Mouse (Mus musculus) T-cell, adult 2 months (primary cell): Measurements from ENCODE around the gene Pla2g7.
"Not testable (repeated sequence)": the region's sequence is repeated elsewhere in the genome, so short reads cannot be mapped to it uniquely, and the experiment has no call there.

Experiments used
- DNase-seq: peaks from one replicate; pipeline ENCODE4 v3.0.0; 2022; ENCODE audit warnings: low spot score

Pla2g7 gene

DNA sequence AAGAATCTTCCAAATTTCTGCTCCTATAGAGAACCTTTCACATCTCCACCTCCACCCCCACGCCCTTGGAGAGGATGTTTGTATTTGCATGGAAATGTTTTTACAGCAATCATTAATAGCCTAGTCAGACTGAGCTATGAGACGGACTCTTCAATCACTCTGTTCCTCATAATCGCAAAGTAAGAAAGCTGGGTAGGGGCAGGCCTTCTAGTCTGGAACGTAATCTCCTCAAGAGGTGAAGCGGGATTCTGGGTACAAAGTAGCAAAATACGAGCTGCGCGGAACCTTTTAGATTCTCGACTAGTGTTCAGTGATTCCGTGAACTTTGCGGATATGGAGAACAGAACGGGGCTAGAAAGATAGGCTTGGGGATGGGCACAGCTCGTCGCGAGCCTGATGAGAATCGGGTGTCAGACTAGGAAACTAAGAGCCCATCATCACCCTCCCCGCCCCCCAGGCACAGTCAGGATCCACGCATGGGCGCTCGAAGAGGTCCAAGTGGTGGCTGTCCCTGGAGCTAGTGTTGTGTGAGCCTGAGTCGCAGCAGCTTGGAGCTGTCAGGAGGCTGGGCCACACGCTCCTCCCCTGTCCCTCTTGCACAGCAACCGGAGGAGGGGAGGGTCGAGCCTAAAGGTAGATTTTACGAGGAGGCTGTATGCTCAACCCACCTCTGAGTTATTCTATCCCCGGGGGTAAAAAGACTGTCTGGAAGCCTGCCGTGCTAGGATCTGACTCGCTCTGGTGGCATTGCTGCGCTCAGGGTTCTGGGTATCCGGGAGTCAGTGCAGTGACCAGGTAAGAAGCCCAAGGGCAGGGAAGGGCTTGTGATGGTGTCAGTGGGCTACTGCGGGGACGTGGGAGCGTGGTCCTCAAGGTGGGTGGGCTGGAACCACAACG is at the start of gene Pla2g7:
Pla2g7 (plus strand) TSS at position 107 of the 897 bp plus-strand sequence.
- DNase-seq: no peak

GRCm38 (mm10) chr17:43518644-43519409 is 49.1 kb upstream of the Pla2g7 start:
- DNase-seq: no peak

- DNase-seq: no peak
Observed at GRCm38 (mm10) chr17:43520166-43520565, 47.7 kb upstream of the Pla2g7 start.

DNA sequence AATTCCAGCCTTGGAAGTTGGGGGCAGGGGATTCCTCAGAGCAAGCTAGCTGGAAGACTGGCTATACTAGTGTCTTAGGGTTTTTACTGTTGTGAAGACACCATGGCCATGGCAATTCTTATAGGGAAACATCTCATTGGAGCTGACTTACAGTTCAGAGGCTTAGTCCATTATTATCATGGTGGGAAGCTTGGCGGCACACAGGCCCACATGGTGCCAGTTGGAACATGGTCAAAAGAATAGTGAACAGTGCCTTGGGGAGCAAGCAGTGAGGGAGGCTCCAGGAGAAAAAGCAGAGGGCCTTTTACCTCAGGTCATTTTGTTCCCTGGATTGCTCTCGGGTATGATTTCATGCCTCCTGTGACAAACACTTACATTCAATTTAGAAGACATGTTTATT is 37.4 kb upstream of the Pla2g7 start:
- no peak for DNase-seq

DNA sequence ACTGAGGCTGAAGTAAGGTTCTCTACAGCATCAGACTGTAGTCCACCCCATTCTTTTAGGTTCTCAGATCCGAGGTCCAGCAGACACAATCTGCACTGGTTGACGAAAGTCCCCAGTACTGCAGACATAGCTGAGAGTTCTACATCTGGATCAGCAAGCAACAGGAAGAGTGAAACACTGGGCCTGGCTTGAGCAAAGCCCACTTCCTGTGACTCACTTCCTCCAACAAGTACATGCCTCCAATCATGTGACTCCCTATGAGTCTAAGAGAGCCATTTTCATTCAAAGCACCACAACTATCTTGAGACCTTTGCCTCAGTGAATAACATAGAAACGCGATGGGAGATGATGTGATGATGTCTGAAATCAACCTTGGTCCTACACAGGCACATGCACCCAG is 36.7 kb upstream of the Pla2g7 start:
- no peak for DNase-seq

- DNase-seq: no peak
Observed at GRCm38 (mm10) chr17:43534362-43535222, 33.3 kb upstream of the Pla2g7 start.

DNA sequence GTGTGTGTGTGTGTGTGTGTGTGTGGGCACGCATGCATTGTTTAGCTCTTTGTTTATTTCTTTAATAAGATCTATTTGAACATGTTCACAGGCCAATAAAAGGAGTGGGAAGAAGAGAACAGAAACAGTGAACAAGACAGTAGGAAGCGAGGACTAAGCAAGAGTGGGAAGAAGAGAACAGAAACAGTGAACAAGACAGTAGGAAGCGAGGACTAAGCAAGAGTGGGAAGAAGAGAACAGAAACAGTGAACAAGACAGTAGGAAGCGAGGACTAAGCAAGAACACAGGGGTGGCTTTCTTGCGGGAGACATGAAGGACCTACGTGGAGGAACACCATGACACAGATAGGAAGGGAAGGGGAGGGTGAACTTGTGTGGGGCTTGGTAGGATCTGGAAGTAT is 31.1 kb upstream of the Pla2g7 start:
- DNase-seq: not testable (repeated sequence)

- no peak for DNase-seq
Observed at GRCm38 (mm10) chr17:43538767-43539166, 29.1 kb upstream of the Pla2g7 start.

GRCm38 (mm10) chr17:43543539-43543938 is 24.4 kb upstream of the Pla2g7 start, which contains the start of gene Ankrd66:
Gene Ankrd66, minus strand, starts transcription at chr17:43543639.
- DNase-seq: no peak

GRCm38 (mm10) chr17:43544040-43544439 is 23.9 kb upstream of the Pla2g7 start:
- DNase-seq: no peak

DNA sequence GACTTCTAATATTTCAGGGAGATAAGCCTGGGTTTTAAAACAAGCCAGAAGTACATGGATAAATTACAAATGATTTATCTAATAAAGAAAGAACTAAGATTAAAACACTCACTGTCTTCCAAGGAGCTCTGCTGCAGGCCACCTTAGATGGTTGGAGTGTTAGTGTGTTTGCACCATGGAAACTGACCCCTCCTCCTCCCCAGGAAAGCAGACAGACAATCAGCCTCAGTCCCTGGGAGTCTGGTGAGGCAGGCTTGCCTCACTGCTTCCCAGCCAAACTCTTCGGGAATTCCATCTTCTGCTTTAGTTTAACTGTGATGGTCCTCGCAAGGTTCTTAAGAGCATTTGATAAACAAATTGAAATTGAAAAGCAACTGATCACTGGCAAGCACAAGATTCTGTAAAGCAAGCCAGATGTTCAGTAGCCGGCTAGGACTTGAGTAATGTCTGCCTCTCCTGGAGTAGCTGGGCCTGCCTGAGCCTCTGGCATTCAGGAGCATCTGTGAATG is 16.7 kb upstream of the Pla2g7 start:
- DNase-seq: no peak

GRCm38 (mm10) chr17:43554516-43555403 is 13.1 kb upstream of the Pla2g7 start:
- DNase-seq: no peak

GRCm38 (mm10) chr17:43557104-43557503 is 10.8 kb upstream of the Pla2g7 start:
- DNase-seq: no peak

DNA sequence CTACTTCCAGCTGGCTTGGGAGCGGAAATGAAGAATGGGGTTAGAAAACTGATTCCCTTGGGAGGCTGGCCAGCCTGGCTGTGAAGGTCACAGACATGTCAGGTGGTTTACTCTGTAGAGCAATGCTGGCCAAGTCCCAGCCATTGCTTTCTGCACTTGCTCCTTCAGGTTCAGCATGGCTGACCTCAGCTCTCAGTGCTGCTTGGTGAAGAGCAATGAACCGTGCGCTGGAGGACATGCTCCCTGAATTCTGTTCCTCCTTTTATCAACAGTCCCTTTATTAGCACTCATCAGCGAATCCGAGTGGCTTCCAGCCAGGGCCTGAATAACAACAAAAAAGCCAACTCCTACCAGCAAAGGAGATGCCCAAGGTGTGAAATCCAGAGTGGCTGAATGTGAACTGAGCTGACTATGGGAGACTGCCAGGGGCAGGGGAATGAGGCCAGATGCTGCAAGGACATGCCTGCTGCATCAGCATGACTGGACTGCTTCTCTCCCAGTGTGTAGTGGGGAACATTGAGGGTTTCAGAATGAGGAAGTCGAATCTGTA is 10.3 kb upstream of the Pla2g7 start:
- no peak for DNase-seq

DNA sequence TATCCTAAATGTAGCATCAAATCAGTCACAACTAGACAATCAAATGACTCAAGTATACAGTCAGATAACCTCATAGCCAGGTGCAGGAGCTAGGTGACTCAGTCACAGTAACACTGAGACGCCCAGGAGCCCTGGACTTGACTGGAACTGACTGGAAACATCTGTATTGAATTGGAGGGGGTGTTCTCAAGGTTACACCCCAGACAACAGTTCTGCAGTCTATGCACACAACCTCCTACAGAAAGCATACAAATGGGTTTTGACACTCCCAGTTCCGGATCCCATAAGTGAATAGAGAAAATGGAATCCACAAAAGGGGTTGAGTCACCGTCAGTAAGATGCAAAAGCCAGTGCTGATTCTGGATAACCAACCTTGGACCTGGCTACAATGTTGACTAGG is 9.2 kb upstream of the Pla2g7 start:
- no peak for DNase-seq

GRCm38 (mm10) chr17:43563192-43563987 is 4.5 kb upstream of the Pla2g7 start:
- no peak for DNase-seq

DNA sequence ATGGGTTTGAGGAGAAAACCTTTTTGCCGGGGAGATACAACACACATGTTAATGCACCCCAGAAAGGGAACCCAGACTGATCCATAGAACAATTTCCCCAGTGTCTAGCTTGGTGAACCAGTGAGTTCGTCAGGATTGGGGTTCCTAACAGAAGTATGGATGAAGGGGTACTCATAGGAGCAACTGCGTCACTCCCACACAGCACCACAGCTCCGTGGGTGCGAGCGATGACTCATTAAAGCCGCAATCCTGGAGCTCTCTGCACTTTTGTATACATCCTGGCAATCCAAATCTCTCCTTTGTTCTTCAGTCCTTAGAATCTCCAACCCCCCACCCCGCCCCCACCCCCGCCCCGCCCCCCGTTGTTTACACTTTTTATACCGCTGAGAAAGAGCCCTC is 306 bp upstream of the Pla2g7 start:
- no peak for DNase-seq

DNA sequence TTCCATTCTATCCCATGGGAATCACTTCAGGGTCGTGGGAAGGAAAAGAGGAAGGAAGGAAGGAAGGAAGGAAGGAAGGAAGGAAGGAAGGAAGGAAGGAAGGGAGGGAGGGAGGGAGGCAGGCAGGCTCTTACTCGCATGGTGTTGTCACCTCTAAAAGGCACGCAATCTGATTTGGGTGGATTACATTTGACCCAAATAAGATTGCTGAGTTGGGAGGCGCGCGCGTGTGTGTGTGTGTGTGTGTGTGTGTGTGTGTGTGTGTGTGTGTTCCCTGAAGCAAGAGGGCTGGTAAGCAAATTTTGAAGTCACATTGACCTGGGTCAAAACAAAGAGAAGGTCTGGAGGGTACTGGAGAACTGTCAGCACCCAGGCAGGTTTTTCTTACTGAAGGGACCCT is 1.4 kb downstream of the Pla2g7 start:
- DNase-seq: no peak

GRCm38 (mm10) chr17:43573624-43574073 is 5.8 kb downstream of the Pla2g7 start:
- DNase-seq: no peak

- DNase-seq: no peak
Observed at GRCm38 (mm10) chr17:43580456-43580855, 12.6 kb downstream of the Pla2g7 start.
